Mouse (Mus musculus) CD4-positive helper T cell, adult 2 months (primary cell): ENCODE data around the gene Bicdl1.
A peak's percentile ranks its signal among the peaks of the same experiment; 100 is the strongest.

Source experiments
- DNase-seq: peaks from one replicate; pipeline ENCODE4 v3.0.0-alpha.2; 2012; ENCODE audit warnings: low read depth, missing footprints, low spot score

Gene Bicdl1

GRCm38 (mm10) chr5:115626237-115626886 lies 105.1 kb downstream of the Bicdl1 start:
- DNase-seq = no peak

- DNase-seq = no peak
Measured at GRCm38 (mm10) chr5:115623694-115624440, 107.6 kb downstream of the Bicdl1 start.

- DNase-seq = no peak
Measured at GRCm38 (mm10) chr5:115622686-115623085, 108.7 kb downstream of the Bicdl1 start.

GRCm38 (mm10) chr5:115619690-115620089 lies 111.7 kb downstream of the Bicdl1 start:
- DNase-seq = no peak

- DNase-seq = peak; percentile 53
Measured at GRCm38 (mm10) chr5:115614948-115615347, 116.5 kb downstream of the Bicdl1 start.

- DNase-seq = no peak
Measured at GRCm38 (mm10) chr5:115613332-115613731, 118.1 kb downstream of the Bicdl1 start.

- no peak for DNase-seq
Measured at GRCm38 (mm10) chr5:115611566-115611965, 119.9 kb downstream of the Bicdl1 start.

GRCm38 (mm10) chr5:115603561-115603960 lies 127.9 kb downstream of the Bicdl1 start:
- no peak for DNase-seq
